Mouse (Mus musculus) heart, adult 11 months (tissue): Measurements from ENCODE around the gene Fam107a.

Experiments used
- DNase-seq: peaks from one replicate; pipeline ENCODE4 v3.0.0; 2022

Gene Fam107a

DNA sequence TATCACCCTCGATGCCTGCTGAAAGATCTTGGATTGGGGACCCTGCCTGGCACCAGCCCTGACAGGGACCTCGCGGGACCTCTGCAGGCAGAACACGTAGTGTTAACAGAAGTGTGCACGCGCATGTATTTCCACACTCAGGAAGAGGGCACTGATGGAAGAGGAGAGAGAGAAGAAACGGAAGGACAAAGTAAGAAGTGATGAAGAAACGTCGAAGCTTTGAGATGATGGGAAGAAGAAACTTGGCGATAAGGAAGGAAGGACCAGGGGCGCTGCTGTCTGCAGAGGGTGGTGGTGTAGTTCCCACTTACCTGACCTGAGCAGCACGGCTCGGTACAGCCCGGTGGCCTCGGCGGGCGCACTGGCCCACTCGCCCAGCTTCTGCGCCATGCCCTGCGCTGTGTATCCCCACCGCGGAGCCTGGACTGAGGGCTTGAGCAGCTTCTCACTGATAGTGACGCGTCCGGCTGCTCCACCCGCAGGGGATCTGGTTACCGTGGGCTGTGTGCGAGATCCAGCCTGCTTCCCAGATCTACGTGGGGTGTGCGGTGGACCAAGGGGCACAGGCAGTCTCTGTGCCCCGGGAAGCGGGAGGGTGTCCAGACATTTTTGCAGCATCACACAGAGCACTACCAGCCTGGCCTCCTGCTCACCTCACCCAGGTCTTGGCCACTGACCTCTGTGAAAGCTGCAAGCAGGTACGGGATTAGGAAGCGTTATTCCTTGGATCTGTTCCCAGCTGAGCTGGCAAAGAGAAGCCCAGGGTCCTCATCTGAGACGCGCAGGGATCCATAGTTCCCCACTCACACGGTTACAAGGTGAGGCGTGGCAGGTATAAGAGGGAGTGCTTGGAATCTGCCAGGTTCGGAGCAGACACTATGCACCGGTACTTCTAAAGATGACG lies at the start of gene Fam107a:
Gene Fam107a, minus strand, starts transcription at position 830 of the 904 bp plus-strand sequence.
- DNase-seq, result no peak

DNA sequence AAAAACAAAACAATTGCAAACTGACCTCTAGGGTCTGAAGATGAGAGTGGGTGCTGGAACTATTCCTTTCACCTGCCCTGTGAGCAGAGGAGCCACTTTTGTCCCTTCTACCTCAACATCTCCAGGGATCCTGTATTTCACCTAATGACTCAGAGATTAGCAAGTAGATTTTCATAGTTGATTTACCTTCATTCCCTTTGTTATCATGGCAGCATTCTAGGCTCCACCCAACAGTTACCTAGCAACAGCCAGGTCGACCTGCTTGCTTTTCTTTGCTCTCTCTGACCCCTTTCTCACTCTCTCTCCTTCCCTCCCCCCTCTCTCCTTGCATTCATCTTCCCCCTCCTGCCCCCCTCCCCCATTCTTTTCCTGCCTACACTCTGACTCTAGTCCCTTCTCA lies 49.3 kb upstream of the Fam107a start:
- DNase-seq, result no peak

GRCm38 (mm10) chr14:8365833-8366232 lies 48.0 kb upstream of the Fam107a start:
- no peak for DNase-seq

GRCm38 (mm10) chr14:8356836-8357235 lies 39.0 kb upstream of the Fam107a start:
- no peak for DNase-seq

- DNase-seq, result no peak
Measured at GRCm38 (mm10) chr14:8355999-8356501, 38.2 kb upstream of the Fam107a start.

DNA sequence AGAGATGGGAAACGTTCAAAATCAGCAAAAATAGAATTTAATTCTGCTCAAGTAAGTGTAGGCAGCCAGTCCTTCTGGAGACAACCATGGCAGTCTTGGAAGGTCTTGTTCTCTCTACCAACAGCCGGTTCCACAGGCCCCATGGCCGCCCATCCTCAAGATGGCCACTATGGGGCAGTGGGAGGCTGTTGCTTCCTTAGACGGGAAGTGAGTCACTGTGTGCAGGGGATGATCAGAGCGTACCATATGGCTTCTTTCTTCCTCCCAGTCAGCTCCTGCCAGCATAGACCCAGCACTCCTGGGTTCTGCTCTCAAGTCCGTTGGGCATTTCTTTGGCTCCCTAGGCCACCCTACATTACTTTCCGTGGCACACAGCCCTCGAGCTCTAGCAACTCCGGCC lies 31.1 kb upstream of the Fam107a start:
- no peak for DNase-seq

DNA sequence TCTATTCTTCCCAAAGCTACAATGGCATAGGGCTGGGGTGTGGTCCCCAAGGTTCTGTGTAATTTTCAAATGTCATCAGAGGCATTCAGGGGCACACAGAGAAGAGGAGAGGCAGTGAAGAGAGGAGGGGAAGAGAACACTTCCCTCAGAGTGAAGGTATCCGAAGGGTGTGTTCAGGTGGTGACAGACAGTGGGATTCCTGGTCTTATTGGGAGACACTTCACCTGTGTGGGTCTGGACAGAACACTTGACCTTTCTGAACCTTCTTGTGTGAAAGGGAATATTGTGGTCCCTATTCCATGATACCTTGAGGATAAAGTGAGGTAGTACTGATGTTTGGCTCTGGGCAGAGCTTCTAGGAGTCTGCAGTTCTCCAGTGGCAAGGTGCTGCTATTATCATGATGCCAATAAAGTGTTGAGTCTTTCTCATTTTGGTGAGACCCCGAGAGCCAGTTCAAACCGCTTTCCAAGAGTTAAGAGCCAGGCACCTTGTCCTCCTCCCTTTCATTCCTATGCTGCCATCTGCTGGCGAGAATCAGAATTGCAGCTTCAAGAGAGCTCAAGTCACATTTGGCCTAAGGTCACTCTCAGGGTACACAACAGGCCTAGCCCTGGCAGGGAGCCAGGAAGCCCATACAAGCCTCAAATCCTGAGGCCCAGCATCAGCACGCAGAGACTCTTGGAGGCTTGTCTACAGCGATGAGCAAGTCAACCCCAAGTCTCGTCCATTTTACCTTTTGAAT lies 28.6 kb upstream of the Fam107a start:
- peak; percentile 97 for DNase-seq

DNA sequence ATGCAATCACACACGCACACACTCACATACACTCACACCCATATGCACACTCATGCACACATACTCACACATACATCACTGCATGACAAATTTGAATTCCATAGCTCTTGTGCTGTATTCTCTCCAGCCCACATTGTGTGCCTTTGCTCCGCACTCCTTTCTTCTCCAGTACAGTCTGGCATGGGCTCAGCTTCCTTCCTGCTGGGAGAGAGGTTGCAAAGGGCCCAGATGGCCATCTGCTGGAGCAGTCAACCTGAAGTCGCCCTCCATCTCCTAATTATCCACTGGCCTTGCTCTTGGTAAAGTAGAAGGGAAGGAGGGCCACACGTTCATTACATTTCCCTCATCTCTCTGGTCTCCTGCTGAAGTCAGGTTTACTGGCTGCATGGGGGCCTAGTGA lies 27.7 kb upstream of the Fam107a start:
- no peak for DNase-seq

GRCm38 (mm10) chr14:8342509-8343106 lies 24.8 kb upstream of the Fam107a start:
- peak; percentile 95 for DNase-seq

DNA sequence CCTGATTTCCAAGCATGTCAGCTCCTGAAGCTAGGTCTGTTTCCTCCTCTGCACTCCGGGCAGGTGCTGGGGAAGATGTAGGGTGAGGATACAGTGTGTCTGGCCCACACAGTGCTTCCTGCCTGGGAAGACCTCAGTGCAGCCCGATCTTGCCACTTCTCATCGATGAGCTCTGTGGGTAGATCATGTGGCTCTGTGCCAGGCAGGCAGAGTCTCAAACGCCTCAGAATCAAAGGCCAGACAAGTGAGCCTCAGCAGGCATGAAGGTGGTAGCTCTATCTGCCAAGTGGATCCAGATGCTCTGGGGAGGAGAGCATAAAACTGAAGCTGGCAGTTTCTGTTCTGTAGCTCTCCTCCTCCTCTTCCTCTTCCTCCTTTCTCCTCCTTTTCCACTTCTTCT lies 22.4 kb upstream of the Fam107a start:
- DNase-seq, result no peak

GRCm38 (mm10) chr14:8335947-8336346 lies 18.1 kb upstream of the Fam107a start:
- no peak for DNase-seq

DNA sequence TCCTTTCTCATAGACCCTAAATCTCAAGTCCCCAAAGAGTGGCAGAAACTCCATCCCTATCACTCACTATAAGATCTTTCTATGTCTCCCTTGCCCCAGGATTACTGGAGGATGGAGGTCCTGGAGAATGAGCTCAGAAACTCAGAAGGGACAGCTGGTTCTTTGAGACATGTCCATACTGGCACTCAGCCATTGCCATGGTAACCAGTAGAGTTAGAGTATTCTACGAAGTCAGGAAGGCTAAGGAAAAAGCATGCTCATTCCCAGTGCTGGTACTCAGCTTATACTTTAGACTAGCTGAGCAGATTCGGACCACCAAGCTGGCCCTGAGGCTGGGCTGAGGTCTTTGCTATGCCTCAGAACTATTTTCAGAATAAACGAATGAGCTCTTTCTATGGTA lies 16.7 kb upstream of the Fam107a start:
- DNase-seq, result no peak

GRCm38 (mm10) chr14:8332314-8333252 lies 14.8 kb upstream of the Fam107a start:
- no peak for DNase-seq

DNA sequence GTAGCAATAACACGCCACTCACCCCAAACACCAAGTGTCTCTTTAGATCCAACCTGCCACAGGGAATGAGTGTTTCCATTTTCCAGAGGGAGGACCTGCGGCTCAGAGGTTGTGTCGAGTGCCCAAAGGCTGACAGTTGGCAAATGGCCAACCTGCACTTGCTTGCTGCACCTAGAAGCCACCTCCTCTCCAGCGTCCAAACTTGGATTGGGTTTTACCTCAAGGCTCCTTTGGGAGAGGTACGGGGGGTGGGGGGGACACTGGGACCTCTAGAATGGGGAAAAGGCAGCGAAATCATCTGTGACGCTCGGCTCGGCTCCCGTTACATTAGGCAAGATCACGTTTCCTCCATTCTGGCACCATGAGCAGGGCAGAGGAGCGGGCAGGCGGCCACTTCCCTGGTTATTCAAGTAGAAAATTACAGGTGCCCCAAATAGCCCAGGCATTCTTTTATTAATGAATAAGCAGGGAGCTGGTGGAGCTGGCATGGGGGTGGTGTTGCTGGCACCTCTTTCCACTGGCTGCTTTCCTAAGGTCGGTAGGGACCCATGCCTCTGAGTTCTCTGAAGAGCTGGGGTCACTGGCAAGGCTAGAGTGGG lies 13.6 kb upstream of the Fam107a start:
- DNase-seq, result peak; percentile 95

GRCm38 (mm10) chr14:8330390-8330789 lies 12.6 kb upstream of the Fam107a start:
- DNase-seq, result peak; percentile 79

DNA sequence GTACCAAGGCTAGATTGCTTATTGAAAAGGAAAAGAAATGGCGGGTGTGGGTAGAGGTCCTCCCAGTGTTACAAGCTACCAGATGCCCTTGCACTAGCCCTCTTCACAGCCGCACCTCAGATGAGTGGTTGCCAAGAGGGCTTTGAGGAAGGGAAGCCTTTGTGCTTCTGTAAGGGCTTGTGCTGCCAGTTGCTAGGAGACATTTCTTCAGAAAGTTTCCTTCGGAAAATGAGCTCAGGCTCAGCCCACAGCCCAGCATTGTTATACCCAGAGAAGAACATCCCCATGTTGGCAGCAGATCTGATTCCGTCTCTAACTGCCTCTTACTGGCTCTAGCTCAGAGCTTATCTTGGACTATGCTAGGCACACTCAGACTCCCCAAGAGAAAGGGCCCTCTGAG lies 11.7 kb upstream of the Fam107a start:
- DNase-seq, result peak; percentile 91

DNA sequence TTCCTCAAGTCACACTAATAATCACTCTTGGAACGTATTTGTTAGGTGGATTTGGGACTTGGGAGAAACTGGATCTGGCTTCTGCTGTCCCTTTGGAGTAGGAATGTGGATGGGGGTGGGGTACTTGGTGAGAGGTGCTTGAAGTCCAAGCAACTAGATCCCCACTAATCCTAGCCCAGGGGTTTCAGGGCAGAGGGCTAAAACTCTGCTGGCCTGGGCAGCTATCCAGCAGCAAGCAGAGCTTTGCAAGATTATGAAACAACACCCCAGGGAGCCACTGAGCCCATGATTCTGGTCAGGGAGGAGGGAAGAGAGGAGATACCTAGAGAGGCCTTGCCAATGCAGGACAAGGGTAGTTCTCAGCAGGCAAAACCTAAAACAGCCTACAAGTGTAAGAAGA lies 9.5 kb upstream of the Fam107a start:
- DNase-seq, result peak; percentile 90

GRCm38 (mm10) chr14:8326961-8327360 lies 9.1 kb upstream of the Fam107a start:
- DNase-seq, result peak; percentile 90

GRCm38 (mm10) chr14:8325746-8326145 lies 7.9 kb upstream of the Fam107a start:
- no peak for DNase-seq

- DNase-seq, result no peak
Measured at GRCm38 (mm10) chr14:8320528-8320927, 2.7 kb upstream of the Fam107a start.

DNA sequence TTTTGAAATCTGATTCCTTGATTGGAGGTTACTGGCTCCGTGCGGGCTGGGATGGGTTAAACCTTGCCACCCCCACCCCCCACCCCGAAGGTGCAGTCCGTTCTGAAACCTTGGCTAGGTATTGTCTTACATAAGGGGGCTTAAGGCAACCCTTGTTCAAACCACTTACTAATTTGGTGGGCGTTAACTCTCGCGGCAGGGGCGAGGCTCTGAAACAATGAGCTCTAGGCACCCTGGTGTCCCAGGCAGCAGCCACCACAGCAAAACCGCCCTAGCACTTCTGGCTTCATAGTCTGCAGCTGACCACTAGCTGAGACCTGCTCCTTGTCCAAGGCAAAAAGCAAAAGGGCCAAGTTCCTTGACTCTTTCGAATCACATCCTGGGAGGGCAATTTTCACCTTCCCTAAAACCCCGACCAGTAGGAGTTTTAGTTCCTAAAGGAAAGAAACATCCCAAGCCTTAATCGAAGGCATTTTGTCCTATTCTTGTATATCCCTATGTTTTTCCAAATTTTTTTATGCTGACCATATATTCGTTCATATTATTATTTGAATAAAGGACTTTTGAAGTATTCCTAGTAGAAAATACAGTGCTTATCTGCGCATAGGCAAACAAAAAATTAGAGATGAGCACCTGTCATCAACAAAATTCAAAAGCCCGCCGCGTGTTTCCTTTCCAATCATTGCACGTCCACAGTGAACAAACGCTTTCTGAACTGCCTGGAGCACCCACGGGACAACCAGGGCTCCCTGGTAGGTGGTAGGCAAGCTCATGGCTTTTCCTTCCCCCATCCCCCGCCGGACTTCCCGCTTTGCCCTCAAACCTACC lies 1.2 kb downstream of the Fam107a start:
- DNase-seq, result no peak
